Mouse (Mus musculus) kidney, embryonic 14.5 days (tissue): Measurements from ENCODE around the gene Ctsl. TPM values are rescaled to one million over a fixed set of nuclear protein-coding genes. Genes with fewer than 3 reads are reported as not detected.

Experiments used
- ATAC-seq: fragments of 200-750 bp; cut with Nextera tagmentation; 2 replicates; pipeline ENCODE4 v1.8.0; 2017; ENCODE audit warnings: moderate number of reproducible peaks, mild to moderate bottlenecking, moderate TSS enrichment, moderate library complexity; ENCODE audit not compliant: low FRiP score, low TSS enrichment
- H3K27ac ChIP-seq: fragments of 300-500 bp; sonication (generic); 2 replicates; pipeline ENCODE4 v1.5.1; 2014; ENCODE audit warnings: low read depth, mild to moderate bottlenecking, low read length, moderate library complexity, mixed read lengths
- H3K27me3 ChIP-seq: fragments of 300-500 bp; sonication (generic); 2 replicates; pipeline ENCODE4 v1.6.1; 2014; ENCODE audit warnings: mild to moderate bottlenecking, low read length; ENCODE audit not compliant: control insufficient read depth, insufficient read depth
- H3K36me3 ChIP-seq: fragments of 300-500 bp; sonication (generic); 2 replicates; pipeline ENCODE4 v1.6.1; 2014; ENCODE audit warnings: low read length, mixed read lengths; ENCODE audit not compliant: control insufficient read depth, insufficient read depth
- H3K4me1 ChIP-seq: fragments of 300-500 bp; sonication (generic); 2 replicates; pipeline ENCODE4 v1.6.1; 2014; ENCODE audit warnings: low read length, mixed read lengths; ENCODE audit not compliant: control insufficient read depth, insufficient read depth
- H3K4me2 ChIP-seq: fragments of 300-500 bp; sonication (generic); replicated peaks from 2 replicates; pipeline ENCODE4 v1.6.1; 2014; ENCODE audit warnings: low read depth, mild to moderate bottlenecking, low read length
- H3K4me3 ChIP-seq: fragments of 300-500 bp; sonication (generic); 2 replicates; pipeline ENCODE4 v1.5.1; 2014; ENCODE audit warnings: mild to moderate bottlenecking, low read length
- H3K9ac ChIP-seq: fragments of 300-500 bp; sonication (generic); 2 replicates; pipeline ENCODE4 v1.6.1; 2014; ENCODE audit warnings: low read depth, mild to moderate bottlenecking, low read length, moderate library complexity
- H3K9me3 ChIP-seq: fragments of 300-500 bp; sonication (generic); 2 replicates; pipeline ENCODE4 v1.6.1; 2016; ENCODE audit warnings: low read length; ENCODE audit not compliant: control insufficient read depth
- WGBS: fragments of 180-500 bp; shearing (Covaris S2); extraction: QIAGEN DNeasy Blood & Tissue Kit; methylation state at CpG from one replicate; pipeline ENCODE4 v1.1.7; 2014; 5-methylcytosine and 5-hydroxymethylcytosine counted together
- polyA plus RNA-seq: library from polyadenylated mRNA; unstranded; fragments of >200 nt; fragmentation: Nextera tagmentation; extraction: Ambion mirVana; gene quantifications from 2 replicates; pipeline ENCODE4 v1.2.1, GENCODE M21; 2014

Gene Ctsl
- polyA plus RNA-seq, 1 experiment from 2014 or later, result 283 TPM

DNA sequence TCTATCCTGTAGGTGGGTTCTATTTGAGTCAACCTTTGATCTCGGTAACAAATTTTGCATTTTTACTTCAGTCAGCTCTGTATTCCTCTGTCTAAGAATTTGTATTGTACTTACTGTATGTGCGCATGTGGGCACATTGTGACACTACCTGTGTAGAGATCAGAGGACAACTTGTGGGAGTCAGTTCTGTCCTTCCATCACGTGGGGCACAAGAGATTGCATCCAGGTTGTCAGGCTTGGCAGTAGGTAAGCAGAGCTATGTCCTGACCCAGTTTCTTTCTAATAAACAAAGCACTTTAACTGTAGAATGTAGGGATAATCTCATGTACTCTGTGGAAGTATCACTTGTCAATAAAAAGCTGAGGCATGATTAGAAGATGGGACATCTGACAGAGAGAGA lies 56.6 kb downstream of the Ctsl start:
- 73% methylated on average over 3 of the region's 3 CpGs for WGBS

DNA sequence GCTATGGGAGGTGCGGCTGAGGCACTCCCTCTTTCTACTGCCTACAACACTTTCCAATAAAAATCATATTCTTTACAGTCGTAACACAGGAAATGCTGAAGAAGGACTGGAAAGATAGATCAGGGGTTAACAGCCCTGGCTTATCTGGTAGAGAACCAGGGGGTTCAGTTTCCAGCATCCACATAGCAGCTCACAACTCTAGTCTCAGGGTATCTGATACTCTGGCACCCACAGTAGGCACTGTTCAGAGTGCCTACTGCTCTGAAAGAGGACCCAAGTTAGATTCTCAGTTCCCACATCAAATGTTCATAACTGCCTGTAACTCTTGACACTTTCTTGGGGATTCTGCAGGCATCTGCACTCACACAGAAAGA lies 57.8 kb downstream of the Ctsl start:
- 0% methylated on average over 2 of the region's 2 CpGs for WGBS
- H3K9ac ChIP-seq, result no peak overlapping the region; the same call in 1 of the 2 replicates
- no peaks in the 10 kb centered on the region for H3K9me3 ChIP-seq
- H3K27ac ChIP-seq, result no peak overlapping the region
- H3K4me3 ChIP-seq, result peak overlapping the region; percentile 69
- no peaks in the 10 kb centered on the region; the same call in 1 of the 2 replicates for H3K4me1 ChIP-seq
- H3K4me2 ChIP-seq, result peak overlapping the region; percentile 65
- no peaks in the 10 kb centered on the region for H3K27me3 ChIP-seq
- H3K36me3 ChIP-seq, result peaks cover 3% of the 10 kb centered on the region; the same call in 1 of the 2 replicates
- ATAC-seq, result peak; percentile 60; the same call in 1 of the 2 replicates

More for the DNA sequence above, 56.6 kb downstream of the Ctsl start:
- no peak overlapping the region for H3K9ac ChIP-seq
- H3K4me2 ChIP-seq, result no peak overlapping the region
- H3K27me3 ChIP-seq, result no peaks in the 10 kb centered on the region
- no peaks in the 10 kb centered on the region for H3K36me3 ChIP-seq
- H3K4me3 ChIP-seq, result no peak overlapping the region
- no peak for ATAC-seq
- H3K27ac ChIP-seq, result no peak overlapping the region
- H3K9me3 ChIP-seq, result no peaks in the 10 kb centered on the region
- H3K4me1 ChIP-seq, result no peaks in the 10 kb centered on the region; the same call in 1 of the 2 replicates

DNA sequence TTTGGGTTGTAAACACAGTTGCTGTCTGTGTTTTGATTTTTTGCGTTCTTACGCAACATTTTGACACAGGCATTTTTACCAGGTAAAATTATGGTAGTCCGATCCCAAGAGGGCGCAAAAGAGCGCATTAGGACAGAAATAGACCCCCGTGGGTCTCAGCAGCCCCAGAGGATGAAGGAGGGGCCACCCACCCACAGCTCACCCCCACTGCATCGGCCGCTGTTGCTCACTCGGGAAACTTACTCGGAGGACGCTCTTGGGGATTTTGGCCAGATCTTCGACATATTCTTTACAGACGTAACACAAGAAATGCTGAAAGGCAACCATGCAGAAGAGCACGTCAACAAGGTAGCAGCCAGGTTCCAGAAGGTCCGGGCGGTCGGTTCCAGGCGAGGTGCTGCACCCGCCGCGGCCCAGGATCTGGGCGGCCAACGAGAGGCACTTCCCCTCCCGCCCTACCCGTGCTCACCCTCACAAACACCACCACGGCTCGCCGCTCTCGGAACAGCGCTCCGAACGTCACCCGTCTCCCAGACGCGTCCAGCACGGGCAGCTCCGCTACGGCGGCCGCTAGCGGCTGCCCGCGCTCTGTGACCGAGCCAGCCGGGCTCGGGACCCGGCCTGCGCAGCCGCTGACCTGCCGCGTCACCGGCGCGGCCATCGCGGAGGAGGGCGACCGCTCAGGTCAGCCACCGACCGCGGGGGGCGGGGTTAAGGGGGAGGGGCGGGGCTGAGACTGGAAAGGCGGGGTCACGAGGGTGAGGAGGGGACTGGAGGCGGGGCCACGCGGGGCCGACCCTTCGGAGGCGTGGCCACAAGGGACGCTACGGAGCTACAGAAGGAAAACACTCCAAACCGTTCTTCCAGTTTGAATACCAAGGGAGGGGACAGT lies 58.4 kb downstream of the Ctsl start, which contains the start of gene Aaed1:
TSS of gene Aaed1 (minus strand) at position 687 of the 892 bp plus-strand sequence.
- no peaks in the 10 kb centered on the region for H3K27me3 ChIP-seq
- peak within 1 kb of the TSS; percentile 67 for H3K9ac ChIP-seq
- H3K4me2 ChIP-seq, result peak within 1 kb of the TSS; percentile 65
- peak within 1 kb of the TSS; percentile 92 for H3K27ac ChIP-seq
- peak within 1 kb of the TSS; percentile 69 for H3K4me3 ChIP-seq
- H3K36me3 ChIP-seq, result peaks cover 8% of the 10 kb centered on the region; the same call in 1 of the 2 replicates
- under 1% methylated on average over 74 of the region's 74 CpGs for WGBS
- no peaks in the 10 kb centered on the region for H3K9me3 ChIP-seq
- peak; percentile 90 for ATAC-seq
- no peaks in the 10 kb centered on the region; the same call in 1 of the 2 replicates for H3K4me1 ChIP-seq

DNA sequence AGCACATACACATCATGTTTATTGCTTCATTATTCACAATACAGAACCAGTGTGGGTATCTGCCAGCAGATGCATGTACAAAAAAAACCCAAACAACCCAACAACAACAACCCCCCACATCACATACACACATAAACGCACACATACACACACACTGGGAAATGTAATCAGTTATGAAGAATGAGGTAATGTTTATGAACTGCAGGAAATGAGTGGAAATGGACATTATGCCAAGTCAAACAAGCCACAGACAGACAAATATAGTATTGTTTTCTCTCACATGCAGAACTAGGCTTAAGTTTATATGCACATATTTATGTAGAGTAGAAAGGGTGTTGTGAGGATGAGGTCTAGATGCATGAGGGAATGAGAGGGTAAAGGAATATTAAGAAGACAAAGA lies 59.4 kb downstream of the Ctsl start:
- no peak overlapping the region for H3K27ac ChIP-seq
- H3K4me2 ChIP-seq, result peak overlapping the region; percentile 65
- peak overlapping the region; percentile 69; the same call in 1 of the 2 replicates for H3K4me3 ChIP-seq
- H3K36me3 ChIP-seq, result peaks cover 10% of the 10 kb centered on the region; the same call in 1 of the 2 replicates
- no peak for ATAC-seq
- H3K9me3 ChIP-seq, result no peaks in the 10 kb centered on the region
- 69% methylated on average over 1 of the region's 1 CpGs for WGBS
- H3K27me3 ChIP-seq, result no peaks in the 10 kb centered on the region
- H3K9ac ChIP-seq, result no peak overlapping the region
- no peaks in the 10 kb centered on the region; the same call in 1 of the 2 replicates for H3K4me1 ChIP-seq

DNA sequence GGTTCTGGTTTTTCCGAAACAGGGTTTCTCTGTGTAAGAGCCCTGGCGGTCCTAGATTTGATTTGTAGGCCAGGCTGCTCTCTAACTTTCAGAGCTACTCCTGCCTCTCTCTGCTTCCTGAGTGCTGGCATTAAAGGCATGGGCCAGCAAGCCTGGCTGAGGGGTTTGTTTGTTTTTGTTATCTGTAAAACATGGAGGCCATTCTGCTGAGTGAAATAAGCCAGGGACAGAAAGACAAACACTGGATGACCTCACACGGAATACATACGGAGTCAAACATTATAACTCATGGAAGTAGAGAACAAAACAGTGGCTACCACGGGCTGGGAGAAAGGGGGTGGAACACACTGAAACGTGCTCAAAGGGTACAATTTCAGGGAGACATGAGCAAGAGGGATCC lies 60.1 kb downstream of the Ctsl start:
- ATAC-seq, result no peak
- no peaks in the 10 kb centered on the region for H3K27me3 ChIP-seq
- no peak overlapping the region for H3K27ac ChIP-seq
- no peak overlapping the region for H3K4me3 ChIP-seq
- H3K9ac ChIP-seq, result no peak overlapping the region
- H3K9me3 ChIP-seq, result no peaks in the 10 kb centered on the region
- 67% methylated on average over 6 of the region's 6 CpGs for WGBS
- peaks cover 10% of the 10 kb centered on the region; the same call in 1 of the 2 replicates for H3K36me3 ChIP-seq
- H3K4me1 ChIP-seq, result no peaks in the 10 kb centered on the region; the same call in 1 of the 2 replicates
- H3K4me2 ChIP-seq, result no peak overlapping the region

DNA sequence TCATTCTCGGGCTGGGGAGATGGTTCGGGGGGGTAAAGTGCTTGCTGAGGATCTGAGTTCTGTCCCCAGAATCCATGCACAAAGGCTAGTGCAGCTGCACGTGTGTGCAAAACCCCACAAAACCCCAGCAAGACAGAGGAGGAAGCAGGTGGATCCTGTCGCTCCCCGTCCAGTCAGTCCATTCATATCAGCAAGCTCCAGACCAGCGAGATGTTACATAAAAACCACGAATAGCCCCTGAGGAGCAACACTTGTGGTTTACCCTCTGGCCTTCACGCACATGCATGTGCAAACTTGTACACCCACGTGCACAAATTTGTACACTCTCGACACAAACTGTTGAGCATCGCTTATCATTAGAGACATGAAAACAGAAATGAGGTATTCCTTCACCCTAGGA lies 60.8 kb downstream of the Ctsl start:
- no peak for ATAC-seq
- H3K9ac ChIP-seq, result no peak overlapping the region
- H3K27me3 ChIP-seq, result no peaks in the 10 kb centered on the region
- WGBS, result 75% methylated on average over 11 of the region's 11 CpGs
- H3K4me3 ChIP-seq, result no peak overlapping the region
- H3K27ac ChIP-seq, result no peak overlapping the region
- no peak overlapping the region for H3K4me2 ChIP-seq
- no peaks in the 10 kb centered on the region; the same call in 1 of the 2 replicates for H3K4me1 ChIP-seq
- peaks cover 10% of the 10 kb centered on the region; the same call in 1 of the 2 replicates for H3K36me3 ChIP-seq
- no peaks in the 10 kb centered on the region for H3K9me3 ChIP-seq

Other genes with a start within 250 kb of the Ctsl start
- 5.5 TPM in 2 replicates for gene Slc35d2, start 241.5 kb downstream of the Ctsl start, polyA plus RNA-seq
- gene Zfp367, start 217.7 kb downstream of the Ctsl start, polyA plus RNA-seq, result 13.6 and 21.4 TPM in 2 replicates
- gene Habp4, start 209.1 kb downstream of the Ctsl start, polyA plus RNA-seq, result 23.7 and 32.6 TPM in 2 replicates
- gene Cdc14b, start 95.6 kb downstream of the Ctsl start, polyA plus RNA-seq, result 15.4 and 24.8 TPM in 2 replicates
- 32.7 and 47.0 TPM in 2 replicates for gene Aaed1, start 58.2 kb downstream of the Ctsl start, polyA plus RNA-seq
- 8.3 and 10.5 TPM in 2 replicates for gene Cdk20, start 61.4 kb upstream of the Ctsl start, polyA plus RNA-seq
- not detected in 2 replicates for gene Fam240b, start 126.9 kb upstream of the Ctsl start, polyA plus RNA-seq